Mouse (Mus musculus) embryonic facial prominence, embryonic 11.5 days (tissue): ENCODE measurements at regions not wholly inside any gene's neighbourhood (a gene's known extent, or its start where the extent isn't known, plus 50 kb on each side); places are given as distances from the start of the nearest gene placed in this dataset.

Source experiments
- ATAC-seq: fragments of 200-750 bp; cut with Nextera tagmentation; replicated peaks from 2 replicates; pipeline ENCODE4 v1.8.0; 2017; ENCODE audit warnings: low read depth; ENCODE audit not compliant: insufficient number of reproducible peaks, low FRiP score, low TSS enrichment
- DNase-seq: peaks from one replicate; pipeline ENCODE4 v3.0.0-alpha.2; 2015; ENCODE audit warnings: low spot score
- H3K27ac ChIP-seq: fragments of 300-500 bp; sonication (generic); replicated peaks from 2 replicates; pipeline ENCODE4 v1.5.1; 2014; ENCODE audit warnings: mild to moderate bottlenecking, low read depth, low read length, control low read depth
- H3K27me3 ChIP-seq: fragments of 300-500 bp; sonication (generic); 2 replicates; pipeline ENCODE4 v1.6.1; 2014; ENCODE audit warnings: mild to moderate bottlenecking, low read length, moderate library complexity, mixed read lengths; ENCODE audit not compliant: control insufficient read depth, insufficient read depth
- H3K36me3 ChIP-seq: fragments of 300-500 bp; sonication (generic); replicated peaks from 2 replicates; pipeline ENCODE4 v1.6.1; 2014; ENCODE audit warnings: low read depth, mild to moderate bottlenecking, low read length, moderate library complexity, mixed read lengths; ENCODE audit not compliant: control insufficient read depth, insufficient read depth
- H3K4me1 ChIP-seq: fragments of 300-500 bp; sonication (generic); 2 replicates; pipeline ENCODE4 v1.6.1; 2014; ENCODE audit warnings: low read length, mixed read lengths; ENCODE audit not compliant: control insufficient read depth, insufficient read depth
- H3K4me2 ChIP-seq: fragments of 300-500 bp; sonication (generic); 2 replicates; pipeline ENCODE4 v1.6.1; 2014; ENCODE audit warnings: low read depth, mild to moderate bottlenecking, control low read depth, low read length, moderate library complexity
- H3K4me3 ChIP-seq: fragments of 300-500 bp; sonication (generic); 2 replicates; pipeline ENCODE4 v1.5.1; 2014; ENCODE audit warnings: low read depth, low read length, control low read depth
- H3K9ac ChIP-seq: fragments of 300-500 bp; sonication (generic); replicated peaks from 2 replicates; pipeline ENCODE4 v1.6.1; 2014; ENCODE audit warnings: mild to moderate bottlenecking, control low read depth, low read length
- H3K9me3 ChIP-seq: fragments of 300-500 bp; sonication (generic); replicated peaks from 2 replicates; pipeline ENCODE4 v1.6.1; 2016; ENCODE audit warnings: mild to moderate bottlenecking, low read length, inconsistent platforms, mixed read lengths; ENCODE audit not compliant: control insufficient read depth
- WGBS: fragments of 180-500 bp; shearing (Covaris S2); extraction: QIAGEN DNeasy Blood & Tissue Kit; methylation state at CpG from one replicate; pipeline ENCODE4 v1.1.7; 2014; 5-methylcytosine and 5-hydroxymethylcytosine counted together

DNA sequence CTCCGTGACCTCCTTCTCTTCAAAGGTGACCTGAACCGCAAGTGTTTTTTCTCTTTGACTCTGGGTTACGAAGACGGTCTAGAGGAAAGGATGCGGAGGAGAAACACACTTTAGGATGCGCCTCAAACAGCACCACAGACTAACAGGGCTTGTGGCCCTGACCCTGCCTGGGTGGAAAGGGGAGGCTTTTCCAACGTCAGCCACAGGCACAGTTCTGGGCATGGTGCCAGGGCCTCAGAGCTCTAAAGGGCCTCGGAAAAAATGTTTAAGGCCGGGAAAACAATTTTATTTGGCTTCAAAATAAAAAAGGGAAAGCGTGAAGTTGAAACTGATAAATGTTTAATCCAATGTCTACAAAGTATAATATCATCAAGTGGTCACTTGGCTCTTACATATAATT, 323.6 kb downstream of the Matn1 start:
- ATAC-seq (no peak), DNase-seq (no peak)
- H3K27me3 ChIP-seq, result no peaks in the 10 kb centered on the region; the same call in 1 of the 2 replicates
- H3K4me2 ChIP-seq, result no peak overlapping the region
- no peak overlapping the region for H3K4me3 ChIP-seq
- no peaks in the 10 kb centered on the region for H3K9me3 ChIP-seq
- no peaks in the 10 kb centered on the region for H3K36me3 ChIP-seq
- WGBS, result 61% methylated on average over 10 of the region's 10 CpGs
- H3K4me1 ChIP-seq, result no peaks in the 10 kb centered on the region
- H3K27ac ChIP-seq, result no peak overlapping the region
- H3K9ac ChIP-seq, result no peak overlapping the region

GRCm38 (mm10) chr4:131270192-131270591, 326.0 kb downstream of the Matn1 start:
- H3K36me3 ChIP-seq, result no peaks in the 10 kb centered on the region
- no peak overlapping the region for H3K27ac ChIP-seq
- H3K4me3 ChIP-seq, result no peak overlapping the region
- DNase-seq, result peak; percentile 75
- 19% methylated on average over 6 of the region's 7 CpGs for WGBS
- no peaks in the 10 kb centered on the region for H3K9me3 ChIP-seq
- peak; percentile 88 for ATAC-seq
- H3K9ac ChIP-seq, result no peak overlapping the region
- H3K4me2 ChIP-seq, result no peak overlapping the region
- no peaks in the 10 kb centered on the region for H3K4me1 ChIP-seq
- no peaks in the 10 kb centered on the region; the same call in 1 of the 2 replicates for H3K27me3 ChIP-seq

GRCm38 (mm10) chr4:131272060-131272459, 327.9 kb downstream of the Matn1 start:
- Histone ChIP-seq H3K4me1 (no peaks in the 10 kb centered on the region), H3K4me3 (no peak overlapping the region), H3K27me3 (no peaks in the 10 kb centered on the region), H3K9ac (no peak overlapping the region), H3K27ac (no peak overlapping the region), H3K36me3 (no peaks in the 10 kb centered on the region), H3K9me3 (no peaks in the 10 kb centered on the region), H3K4me2 (no peak overlapping the region)
- ATAC-seq (no peak), DNase-seq (no peak)
- WGBS, result 74% methylated on average over 7 of the region's 7 CpGs

GRCm38 (mm10) chr4:131293560-131293959, 349.4 kb downstream of the Matn1 start:
- no peak overlapping the region for H3K9ac ChIP-seq
- no peaks in the 10 kb centered on the region for H3K9me3 ChIP-seq
- ATAC-seq (no peak; the same call in 1 of the 2 replicates), DNase-seq (peak; percentile 68)
- H3K27ac ChIP-seq, result no peak overlapping the region
- 64% methylated on average over 2 of the region's 2 CpGs for WGBS
- H3K4me2 ChIP-seq, result no peak overlapping the region
- H3K36me3 ChIP-seq, result no peaks in the 10 kb centered on the region
- H3K4me3 ChIP-seq, result no peak overlapping the region
- H3K27me3 ChIP-seq, result no peaks in the 10 kb centered on the region
- no peaks in the 10 kb centered on the region for H3K4me1 ChIP-seq

DNA sequence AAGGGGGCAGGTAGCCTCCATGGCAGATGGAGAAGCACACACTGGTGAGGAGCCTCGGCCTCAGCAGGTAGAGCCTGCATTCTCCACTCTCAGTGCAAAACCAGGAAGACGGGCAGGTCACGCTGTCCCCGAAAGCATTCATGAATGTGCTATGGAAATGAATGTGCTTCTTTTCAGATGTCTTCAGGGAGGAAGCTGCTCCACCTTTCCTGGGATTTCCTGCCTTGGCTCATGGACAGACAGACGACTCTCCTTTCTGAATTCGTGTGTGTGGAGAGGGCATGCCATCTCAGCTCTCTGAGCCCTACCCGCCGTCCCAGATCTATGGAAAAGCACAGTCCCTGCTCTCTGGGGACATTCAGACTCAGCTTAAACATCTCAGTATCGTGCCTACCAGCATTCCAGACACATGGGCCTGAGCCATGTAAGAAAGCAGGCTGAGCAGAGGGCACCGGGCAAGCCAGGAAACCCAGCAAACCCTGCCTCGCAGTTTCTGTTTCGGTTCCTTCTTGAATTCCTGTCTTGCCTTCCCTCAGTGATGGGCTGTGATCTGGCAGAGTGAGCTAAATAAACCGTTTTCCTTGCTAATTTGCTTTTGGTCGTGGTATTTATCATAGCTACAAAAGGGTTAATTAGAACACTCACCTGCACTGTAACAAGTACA, 354.0 kb downstream of the Matn1 start:
- H3K9ac ChIP-seq, result no peak overlapping the region
- no peaks in the 10 kb centered on the region for H3K27me3 ChIP-seq
- 77% methylated on average over 14 of the region's 14 CpGs for WGBS
- DNase-seq, result no peak
- no peaks in the 10 kb centered on the region for H3K9me3 ChIP-seq
- no peak overlapping the region for H3K27ac ChIP-seq
- no peaks in the 10 kb centered on the region for H3K36me3 ChIP-seq
- H3K4me3 ChIP-seq, result no peak overlapping the region
- ATAC-seq, result no peak
- no peaks in the 10 kb centered on the region for H3K4me1 ChIP-seq
- no peak overlapping the region for H3K4me2 ChIP-seq

DNA sequence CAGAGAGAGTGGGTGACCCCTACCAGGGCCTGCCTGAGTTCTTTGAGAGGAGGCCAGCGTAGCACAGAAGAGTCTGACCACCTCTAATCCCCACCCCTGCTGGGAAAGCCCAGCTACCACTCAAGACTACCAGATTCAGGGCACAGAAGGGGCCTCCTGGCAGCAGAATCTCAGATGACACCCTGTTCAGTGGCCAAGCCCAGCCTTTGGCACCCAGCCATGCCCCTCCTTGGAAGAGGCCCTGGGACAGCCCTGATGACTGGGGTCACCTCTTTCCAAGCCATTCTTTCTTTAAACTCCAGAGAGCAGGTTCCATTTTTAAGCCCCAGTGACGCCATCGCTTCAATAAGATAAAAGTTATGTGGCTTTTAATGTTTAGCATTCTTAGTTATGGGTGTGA, 359.8 kb downstream of the Matn1 start:
- no peak overlapping the region for H3K27ac ChIP-seq
- H3K36me3 ChIP-seq, result no peaks in the 10 kb centered on the region
- no peak overlapping the region for H3K4me3 ChIP-seq
- H3K4me1 ChIP-seq, result no peaks in the 10 kb centered on the region
- no peak overlapping the region for H3K9ac ChIP-seq
- H3K4me2 ChIP-seq, result no peak overlapping the region
- DNase-seq (no peak), ATAC-seq (no peak)
- H3K9me3 ChIP-seq, result no peaks in the 10 kb centered on the region
- WGBS, result 88% methylated on average over 3 of the region's 3 CpGs
- no peaks in the 10 kb centered on the region for H3K27me3 ChIP-seq

- no peaks in the 10 kb centered on the region for H3K36me3 ChIP-seq
- no peaks in the 10 kb centered on the region for H3K27me3 ChIP-seq
- ATAC-seq (no peak), DNase-seq (no peak)
- H3K4me1 ChIP-seq, result no peaks in the 10 kb centered on the region
- no peak overlapping the region for H3K4me3 ChIP-seq
- no peak overlapping the region for H3K4me2 ChIP-seq
- H3K27ac ChIP-seq, result no peak overlapping the region
- H3K9me3 ChIP-seq, result no peaks in the 10 kb centered on the region
- no peak overlapping the region for H3K9ac ChIP-seq
- WGBS, result 87% methylated on average over 12 of the region's 12 CpGs
Measured at GRCm38 (mm10) chr4:131304361-131304777, 360.2 kb downstream of the Matn1 start.

DNA sequence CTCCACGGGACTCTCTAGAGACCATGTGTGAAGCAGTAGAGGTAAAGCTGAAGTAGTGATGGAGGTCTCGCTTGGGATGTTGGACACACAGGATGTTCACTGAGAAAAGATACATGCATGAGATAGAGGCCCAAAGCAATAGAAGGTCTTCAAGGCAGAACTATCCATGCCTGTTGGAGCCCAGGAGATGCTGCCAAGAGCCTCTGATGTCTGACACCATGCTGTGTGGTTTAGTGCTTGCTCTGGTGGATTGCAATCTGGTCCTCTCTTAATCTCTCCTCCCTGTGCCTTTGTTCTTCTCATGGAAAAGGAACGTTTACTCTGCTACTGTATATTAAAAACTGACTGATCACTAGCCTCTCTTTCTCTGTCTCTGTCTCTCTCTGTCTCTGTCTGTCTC, 370.0 kb downstream of the Matn1 start:
- Histone ChIP-seq H3K27ac (no peak overlapping the region), H3K36me3 (no peaks in the 10 kb centered on the region), H3K4me3 (no peak overlapping the region), H3K4me1 (no peaks in the 10 kb centered on the region), H3K9ac (no peak overlapping the region), H3K4me2 (no peak overlapping the region), H3K9me3 (no peaks in the 10 kb centered on the region), H3K27me3 (no peaks in the 10 kb centered on the region)
- WGBS, result 75% methylated on average over 3 of the region's 3 CpGs
- no peak for DNase-seq
- no peak for ATAC-seq
